Mouse (Mus musculus) myocyte (in vitro differentiated cells): ENCODE measurements at regions not wholly inside any gene's neighbourhood (a gene's known extent, or its start where the extent isn't known, plus 50 kb on each side); places are given as distances from the start of the nearest gene placed in this dataset.

Experiments used
- H3K27me3 ChIP-seq: one replicate; pipeline ENCODE4 v1.6.1; 2011; ENCODE audit not compliant: control insufficient read depth, insufficient read depth, insufficient read length
- H3K36me3 ChIP-seq: one replicate; pipeline ENCODE4 v1.6.1; 2011; ENCODE audit not compliant: control insufficient read depth, insufficient read depth
- H3K4me2 ChIP-seq: one replicate; pipeline ENCODE4 v1.6.1; 2011; ENCODE audit warnings: low read depth, control low read depth
- H3K4me3 ChIP-seq: one replicate; pipeline ENCODE4 v1.5.1; 2011; ENCODE audit warnings: mild to moderate bottlenecking, control low read depth, moderate library complexity
- H3K79me2 ChIP-seq: one replicate; pipeline ENCODE4 v1.6.1; 2011; ENCODE audit not compliant: control insufficient read depth, insufficient read depth
- H3ac ChIP-seq: one replicate; pipeline ENCODE4 v1.6.1; 2011; ENCODE audit not compliant: control insufficient read depth, insufficient read length
- CEBPB ChIP-seq: IDR thresholded peaks from 2 replicates; pipeline ENCODE4 v1.6.1; 2011; ENCODE audit warnings: mild to moderate bottlenecking, moderate library complexity; ENCODE audit not compliant: poor library complexity, insufficient read depth, severe bottlenecking
- E2F4 ChIP-seq: IDR thresholded peaks from one replicate; pipeline ENCODE4 v1.6.1; 2011; ENCODE audit warnings: mild to moderate bottlenecking, control low read depth, moderate library complexity; ENCODE audit not compliant: insufficient read depth
- MAX ChIP-seq: IDR thresholded peaks from one replicate; pipeline ENCODE4 v1.6.1; 2011; ENCODE audit warnings: low read depth, mild to moderate bottlenecking, control low read depth
- MYOD1 ChIP-seq, 3 experiments: IDR thresholded peaks; one replicate each; pipeline ENCODE4 v1.6.1; 2011; ENCODE audit warnings: control low read depth in 2 of 3, low read depth in 2 of 3, mild to moderate bottlenecking in 2 of 3, moderate library complexity in 1 of 3; ENCODE audit not compliant: insufficient read length in 2 of 3, control insufficient read depth in 1 of 3
- MYOG ChIP-seq, 3 experiments: IDR thresholded peaks; one replicate each; pipeline ENCODE4 v1.6.1; 2011; ENCODE audit warnings: control low read depth in 2 of 3, low read depth in 2 of 3, mild to moderate bottlenecking in 2 of 3; ENCODE audit not compliant: insufficient read length in 2 of 3, control insufficient read depth in 1 of 3, insufficient read depth in 1 of 3
- POLR2A ChIP-seq: IDR thresholded peaks from one replicate; pipeline ENCODE4 v1.6.1; 2011; ENCODE audit warnings: low read depth, mild to moderate bottlenecking, control low read depth, moderate library complexity; ENCODE audit not compliant: insufficient read length
- POLR2AphosphoS2 ChIP-seq: IDR thresholded peaks from one replicate; pipeline ENCODE4 v1.6.1; 2011; ENCODE audit warnings: low read depth, control low read depth; ENCODE audit not compliant: insufficient read length
- REST ChIP-seq: IDR thresholded peaks from one replicate; pipeline ENCODE4 v1.6.1; 2011; ENCODE audit warnings: mild to moderate bottlenecking, control low read depth, moderate library complexity; ENCODE audit not compliant: insufficient read depth, insufficient read length
- SRF ChIP-seq: IDR thresholded peaks from one replicate; pipeline ENCODE4 v1.6.1; 2011; ENCODE audit warnings: low read depth; ENCODE audit not compliant: control insufficient read depth, insufficient read length
- TCF12 ChIP-seq: IDR thresholded peaks from one replicate; pipeline ENCODE4 v1.6.1; 2011; ENCODE audit warnings: mild to moderate bottlenecking, control low read depth; ENCODE audit not compliant: poor library complexity, insufficient read depth, severe bottlenecking
- TCF3 ChIP-seq: IDR thresholded peaks from one replicate; pipeline ENCODE4 v1.6.1; 2011; ENCODE audit warnings: low read depth, control low read depth; ENCODE audit not compliant: insufficient read length
- USF1 ChIP-seq: IDR thresholded peaks from one replicate; pipeline ENCODE4 v1.6.1; 2011; ENCODE audit warnings: low read depth, mild to moderate bottlenecking, control low read depth, moderate library complexity

GRCm38 (mm10) chr3:56789155-56789554 lies 512.6 kb downstream of the Tm4sf1 start:
- Histone ChIP-seq H3K36me3 (no peaks in the 10 kb centered on the region), H3K4me2 (no peak overlapping the region), H3K79me2 (no peaks in the 10 kb centered on the region), H3ac (no peak overlapping the region), H3K27me3 (no peaks in the 10 kb centered on the region), H3K4me3 (no peak overlapping the region)
- TF ChIP-seq MAX (peak; percentile 54), REST (peak; percentile 78), TCF3 (no peak)

- TF ChIP-seq E2F4 (no peak), MAX (no peak), TCF3 (no peak), MYOD1 (IDR thresholded peaks at IDR 0.05; ENCODE audit: control insufficient read depth in 1 of 3, insufficient read length in 2 of 3, low read depth in 2 of 3) (no peak), POLR2A (no peak), CEBPB (no peak), SRF (no peak), USF1 (no peak), REST (no peak), TCF12 (no peak), POLR2AphosphoS2 (no peak), MYOG (IDR thresholded peaks at IDR 0.05; ENCODE audit: control insufficient read depth in 1 of 3, insufficient read depth in 1 of 3, insufficient read length in 2 of 3, low read depth in 2 of 3) (no peak)
- Histone ChIP-seq H3K36me3 (no peaks in the 10 kb centered on the region), H3K27me3 (no peaks in the 10 kb centered on the region)
Measured at GRCm38 (mm10) chr3:56773920-56774319, 527.9 kb downstream of the Tm4sf1 start.

GRCm38 (mm10) chr3:56770225-56770624 lies 531.6 kb downstream of the Tm4sf1 start:
- Histone ChIP-seq H3ac (no peak overlapping the region), H3K36me3 (no peaks in the 10 kb centered on the region), H3K79me2 (no peaks in the 10 kb centered on the region), H3K27me3 (no peaks in the 10 kb centered on the region), H3K4me3 (no peak overlapping the region), H3K4me2 (no peak overlapping the region)
- TF ChIP-seq E2F4 = no peak
- TF ChIP-seq MAX = no peak
- TF ChIP-seq SRF = no peak
- no peak for TF ChIP-seq MYOD1 (IDR thresholded peaks at IDR 0.05; ENCODE audit: control insufficient read depth in 1 of 3, insufficient read length in 2 of 3, low read depth in 2 of 3)
- no peak for TF ChIP-seq POLR2A
- no peak for TF ChIP-seq REST
- no peak for TF ChIP-seq USF1
- no peak for TF ChIP-seq POLR2AphosphoS2
- no peak for TF ChIP-seq TCF12
- TF ChIP-seq CEBPB = no peak
- TF ChIP-seq MYOG (IDR thresholded peaks at IDR 0.05; ENCODE audit: control insufficient read depth in 1 of 3, insufficient read depth in 1 of 3, insufficient read length in 2 of 3, low read depth in 2 of 3) = no peak
- TF ChIP-seq TCF3 = no peak

More at GRCm38 (mm10) chr3:56773920-56774319, 527.9 kb downstream of the Tm4sf1 start:
- H3K79me2 ChIP-seq = no peaks in the 10 kb centered on the region
- no peak overlapping the region for H3K4me2 ChIP-seq
- no peak overlapping the region for H3ac ChIP-seq
- no peak overlapping the region for H3K4me3 ChIP-seq

DNA sequence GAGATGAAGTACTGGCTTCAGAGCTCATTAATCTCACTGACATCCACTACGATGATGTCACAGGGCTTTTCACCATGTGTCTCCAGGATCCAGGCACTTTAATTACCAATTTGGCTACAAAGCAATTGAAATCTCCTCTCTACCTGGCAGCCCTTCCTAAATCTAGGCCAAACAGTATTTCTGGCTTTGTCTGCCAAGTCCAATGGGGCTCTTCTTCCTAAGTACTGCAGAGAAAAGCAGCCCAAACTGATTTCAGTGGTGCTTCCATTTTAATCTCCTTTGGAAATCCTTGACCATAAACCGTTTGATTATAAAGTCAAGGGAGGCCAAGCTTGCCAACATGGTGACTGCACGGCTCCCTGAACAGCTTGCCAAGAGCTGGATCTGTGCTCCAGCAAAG lies 534.7 kb downstream of the Tm4sf1 start:
- no peaks in the 10 kb centered on the region for H3K36me3 ChIP-seq
- H3ac ChIP-seq = no peak overlapping the region
- no peak overlapping the region for H3K4me3 ChIP-seq
- no peaks in the 10 kb centered on the region for H3K79me2 ChIP-seq
- no peak overlapping the region for H3K4me2 ChIP-seq
- no peak for TF ChIP-seq TCF3
- TF ChIP-seq MYOG (IDR thresholded peaks at IDR 0.05; ENCODE audit: control insufficient read depth in 1 of 3, insufficient read depth in 1 of 3, insufficient read length in 2 of 3, low read depth in 2 of 3) = no peak
- no peak for TF ChIP-seq CEBPB
- no peak for TF ChIP-seq MYOD1 (IDR thresholded peaks at IDR 0.05; ENCODE audit: control insufficient read depth in 1 of 3, insufficient read length in 2 of 3, low read depth in 2 of 3)
- no peak for TF ChIP-seq E2F4
- no peak for TF ChIP-seq MAX
- TF ChIP-seq POLR2AphosphoS2 = no peak
- no peak for TF ChIP-seq TCF12
- TF ChIP-seq REST = no peak
- TF ChIP-seq USF1 = no peak
- TF ChIP-seq POLR2A = no peak
- TF ChIP-seq SRF = no peak
- H3K27me3 ChIP-seq = no peaks in the 10 kb centered on the region

DNA sequence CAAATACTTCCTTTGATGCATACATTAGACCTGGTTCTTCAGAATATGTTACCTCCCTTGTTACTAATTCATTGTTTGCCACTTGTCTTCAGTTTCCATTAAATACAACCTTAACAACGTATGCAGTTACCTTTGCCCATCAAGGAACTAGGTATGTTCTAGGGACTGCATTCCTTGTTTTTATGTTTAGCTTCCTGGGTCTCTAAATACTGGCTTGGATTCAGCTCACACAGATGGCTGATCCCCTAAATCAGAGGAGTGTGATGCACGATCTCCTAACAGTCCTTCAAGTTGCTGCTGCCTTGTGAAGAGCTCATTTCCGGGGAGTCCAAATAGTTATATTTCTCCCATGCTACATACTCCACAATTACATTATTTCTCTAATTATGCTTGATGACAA lies 537.5 kb downstream of the Tm4sf1 start:
- H3K27me3 ChIP-seq = no peaks in the 10 kb centered on the region
- TF ChIP-seq MYOD1 (IDR thresholded peaks at IDR 0.05; ENCODE audit: control insufficient read depth in 1 of 3, insufficient read length in 2 of 3, low read depth in 2 of 3) = no peak
- TF ChIP-seq USF1 = no peak
- TF ChIP-seq CEBPB = no peak
- H3K79me2 ChIP-seq = no peaks in the 10 kb centered on the region
- no peak overlapping the region for H3ac ChIP-seq
- H3K4me3 ChIP-seq = no peak overlapping the region
- H3K4me2 ChIP-seq = no peak overlapping the region
- no peaks in the 10 kb centered on the region for H3K36me3 ChIP-seq
